Mouse (Mus musculus): ENCODE results near the gene Neurl2. TPM values are rescaled to one million over a fixed set of nuclear protein-coding genes. Genes with fewer than 3 reads are reported as not detected.

Gene Neurl2
- polyA plus RNA-seq, 1 experiment from 2014 or later: 6.9 TPM

DNA sequence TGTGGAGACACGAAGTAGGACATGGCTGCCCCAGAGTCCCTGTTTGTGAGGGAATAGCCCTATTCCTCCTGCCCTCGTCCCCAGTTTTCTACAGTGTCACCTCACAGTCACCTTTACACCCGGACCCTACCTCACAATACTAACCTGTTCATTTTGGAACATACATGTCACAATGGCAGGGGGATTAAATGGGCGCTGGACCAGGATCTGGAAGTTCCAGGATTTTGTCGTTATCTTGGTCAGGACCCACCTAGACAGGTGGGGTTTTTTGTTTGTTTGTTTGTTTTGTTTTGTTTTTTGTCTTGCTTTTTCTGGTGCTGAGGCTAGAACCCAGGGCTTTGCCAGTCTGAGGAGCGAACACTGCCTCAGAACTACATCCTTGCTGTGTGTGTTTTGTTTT is 4.8 kb downstream of the Neurl2 start, which contains the start of gene Spata25:
Spata25 (minus strand) TSS at position 101 of the 400 bp plus-strand sequence.
- H3K27me3 ChIP-seq (replicated peaks): no peaks in the 10 kb centered on the region
- 78% methylated on average over 6 of the region's 6 CpGs for WGBS

DNA sequence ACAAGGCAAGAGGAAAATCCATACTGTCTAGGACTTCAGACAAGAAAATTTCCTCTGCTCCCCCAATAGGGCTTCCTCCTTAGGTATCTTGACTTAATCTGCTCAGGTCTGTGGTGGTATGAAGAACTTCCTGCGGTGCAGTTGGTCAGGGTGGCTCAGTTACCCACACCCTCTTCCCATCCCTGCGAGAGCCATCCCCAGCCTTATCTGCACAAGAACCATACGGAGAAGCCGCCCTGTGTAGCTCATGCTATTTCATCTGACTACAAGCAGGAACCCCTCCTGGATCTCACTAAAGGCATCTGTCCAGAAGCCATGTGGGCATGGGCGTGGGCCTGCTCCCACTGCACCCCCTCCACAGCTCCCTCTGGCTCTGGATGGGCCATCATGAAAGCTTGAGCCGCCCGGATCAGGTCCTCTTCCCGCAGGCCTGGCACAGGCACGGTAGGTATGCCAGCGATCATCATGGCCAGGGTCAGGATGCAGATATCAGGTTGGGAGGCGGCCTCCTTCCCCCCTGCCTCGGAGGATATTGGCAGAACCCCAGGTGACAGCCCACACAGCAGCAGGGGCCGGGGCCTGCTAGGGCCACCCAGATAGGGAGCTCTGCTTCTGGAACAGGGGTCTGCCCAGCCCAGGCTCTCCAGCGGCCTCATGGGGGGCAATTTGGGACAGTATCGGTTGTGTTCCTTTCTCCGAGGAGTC is 6.0 kb downstream of the Neurl2 start:
- WGBS: 86% methylated on average over 16 of the region's 16 CpGs
- Histone ChIP-seq H3K4me2 (no peak overlapping the region), H3K4me3 (replicated peaks) (no peak overlapping the region), H3K9ac (no peak overlapping the region), H3K36me3 (peaks cover 16% of the 10 kb centered on the region), H3K4me1 (peaks cover 4% of the 10 kb centered on the region), H3K9me3 (no peaks in the 10 kb centered on the region), H3K27ac (no peak overlapping the region), H3K27me3 (replicated peaks) (no peaks in the 10 kb centered on the region)
- no peak for ATAC-seq (ENCODE audit: insufficient read depth, low FRiP score, low read depth)

More for the DNA sequence above, 4.8 kb downstream of the Neurl2 start, which contains the start of gene Spata25:
- no peak for ATAC-seq (ENCODE audit: insufficient read depth, low FRiP score, low read depth)
- H3K36me3 ChIP-seq: peaks cover 16% of the 10 kb centered on the region
- H3K4me1 ChIP-seq: peaks cover 7% of the 10 kb centered on the region
- no peaks in the 10 kb centered on the region for H3K9me3 ChIP-seq
- no peak within 1 kb of the TSS for H3K4me3 ChIP-seq (replicated peaks)
- H3K27ac ChIP-seq: no peak within 1 kb of the TSS
- no peak within 1 kb of the TSS for H3K4me2 ChIP-seq
- no peak within 1 kb of the TSS for H3K9ac ChIP-seq

DNA sequence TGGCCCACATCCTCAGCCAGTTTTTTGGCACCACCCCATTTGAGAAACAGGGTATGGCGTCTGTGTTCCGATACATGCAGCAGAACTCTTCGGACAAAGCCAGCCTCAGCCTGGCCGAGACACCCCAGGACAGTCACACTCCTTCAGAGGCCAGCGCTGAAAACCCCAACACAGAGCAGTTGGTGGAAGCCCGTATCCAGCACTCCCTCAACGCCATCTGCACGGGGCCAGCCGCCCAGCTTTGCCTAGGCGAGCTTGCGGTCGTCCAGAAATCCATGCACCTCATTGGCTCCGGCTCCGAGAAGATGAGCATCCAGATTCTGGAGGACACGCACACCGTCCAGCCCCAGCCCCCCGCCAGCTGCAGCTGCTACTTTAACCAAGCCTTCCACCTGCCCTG is 7.7 kb downstream of the Neurl2 start:
- Histone ChIP-seq H3K27ac (no peak overlapping the region), H3K4me3 (replicated peaks) (no peak overlapping the region), H3K4me1 (peaks cover 4% of the 10 kb centered on the region; the same call in 1 of the 2 replicates), H3K9me3 (no peaks in the 10 kb centered on the region), H3K4me2 (no peak overlapping the region), H3K9ac (no peak overlapping the region), H3K27me3 (replicated peaks) (no peaks in the 10 kb centered on the region), H3K36me3 (peaks cover 16% of the 10 kb centered on the region)
- no peak for ATAC-seq (ENCODE audit: insufficient read depth, low FRiP score, low read depth)
- 92% methylated on average over 17 of the region's 17 CpGs for WGBS

DNA sequence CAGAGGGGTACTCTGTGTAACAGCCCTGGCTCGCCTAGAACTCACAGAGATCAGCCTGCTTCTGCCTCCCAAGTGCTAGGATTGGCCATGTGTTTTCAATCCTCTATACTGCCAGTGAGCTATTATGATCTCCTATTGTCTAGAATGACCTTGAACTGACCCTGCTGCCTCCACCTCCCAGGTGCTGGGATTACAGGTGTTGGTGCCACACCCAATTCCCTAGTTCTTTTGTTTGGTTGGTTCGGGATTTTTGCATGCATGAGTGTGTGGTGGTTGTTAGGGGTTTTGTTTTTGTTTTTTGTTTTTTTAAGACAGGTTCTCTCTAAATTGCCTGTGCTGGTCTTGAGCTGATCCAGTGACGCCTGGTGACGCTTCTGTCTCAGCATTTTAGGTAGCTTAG is 9.3 kb downstream of the Neurl2 start:
- H3K4me2 ChIP-seq: peak overlapping the region; percentile 58; the same call in 1 of the 2 replicates
- no peak overlapping the region; the same call in 1 of the 2 replicates for H3K4me3 ChIP-seq (replicated peaks)
- WGBS: 90% methylated on average over 4 of the region's 4 CpGs

DNA sequence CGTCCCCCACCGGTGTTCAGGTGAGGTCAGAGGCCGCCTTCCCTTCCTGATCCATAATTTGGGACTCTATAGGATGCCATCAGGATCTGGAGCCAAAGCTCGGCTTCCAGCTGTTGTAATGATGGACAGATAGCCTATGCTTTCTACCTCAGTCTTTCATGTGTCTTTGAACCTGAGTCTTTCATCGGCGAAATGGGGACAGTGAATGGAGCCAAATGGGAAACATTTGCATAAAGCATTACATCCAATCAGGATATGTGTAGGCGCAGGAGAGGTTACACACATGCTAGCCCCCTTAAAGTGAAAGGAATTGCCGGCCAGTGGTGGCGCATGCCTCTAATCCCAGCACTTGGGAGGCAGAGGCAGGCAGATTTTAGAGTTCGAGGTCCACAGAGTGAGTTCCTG is 10.1 kb downstream of the Neurl2 start:
- no peaks in the 10 kb centered on the region for H3K9me3 ChIP-seq
- peak; percentile 45; the same call in 1 of the 2 replicates for ATAC-seq (ENCODE audit: insufficient read depth, low FRiP score, low read depth)
- no peaks in the 10 kb centered on the region for H3K27me3 ChIP-seq (replicated peaks)
- peak overlapping the region; percentile 58 for H3K4me2 ChIP-seq
- H3K4me1 ChIP-seq: peaks cover 4% of the 10 kb centered on the region; the same call in 1 of the 2 replicates
- peak overlapping the region; percentile 66 for H3K4me3 ChIP-seq (replicated peaks)
- H3K9ac ChIP-seq: peak overlapping the region; percentile 40; the same call in 1 of the 2 replicates
- WGBS: under 1% methylated on average over 10 of the region's 10 CpGs
- H3K36me3 ChIP-seq: peaks cover 22% of the 10 kb centered on the region
- H3K27ac ChIP-seq: peak overlapping the region; percentile 75

More for the DNA sequence above, 9.3 kb downstream of the Neurl2 start:
- H3K36me3 ChIP-seq: peaks cover 22% of the 10 kb centered on the region
- no peaks in the 10 kb centered on the region for H3K27me3 ChIP-seq (replicated peaks)
- no peak overlapping the region for H3K9ac ChIP-seq
- H3K4me1 ChIP-seq: peaks cover 4% of the 10 kb centered on the region; the same call in 1 of the 2 replicates
- H3K9me3 ChIP-seq: no peaks in the 10 kb centered on the region
- no peak overlapping the region for H3K27ac ChIP-seq
- ATAC-seq (ENCODE audit: insufficient read depth, low FRiP score, low read depth): no peak

DNA sequence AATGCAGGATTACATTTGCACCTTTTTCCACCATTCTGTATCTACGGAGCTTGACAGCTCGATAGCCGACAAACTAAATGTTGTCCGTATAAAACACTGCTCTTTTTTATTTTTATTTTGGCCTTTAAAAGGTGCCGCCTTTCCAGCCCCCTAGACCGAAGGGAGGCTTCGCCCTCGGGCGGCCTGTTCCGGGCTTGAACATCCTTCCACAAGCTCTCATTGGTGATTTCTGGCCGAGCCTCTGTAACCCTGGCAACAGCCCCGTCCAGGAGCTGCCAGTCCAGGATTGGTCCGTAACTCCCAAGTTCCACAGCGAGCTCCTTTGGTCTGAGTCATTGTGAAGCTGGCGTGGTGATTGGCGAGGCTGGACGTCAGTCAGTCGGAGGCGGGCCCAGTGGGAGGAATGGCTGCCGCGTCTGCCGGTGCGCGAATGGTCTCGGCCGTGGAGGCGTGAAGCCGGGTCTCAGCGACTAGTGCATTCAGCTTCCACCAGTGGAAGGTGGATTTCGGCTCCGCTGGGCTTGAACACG is 10.6 kb downstream of the Neurl2 start, which contains the start of gene Zswim1:
Zswim1 (plus strand) TSS at position 51 of the 530 bp plus-strand sequence.
- no peaks in the 10 kb centered on the region for H3K27me3 ChIP-seq (replicated peaks)
- WGBS: 1% methylated on average over 32 of the region's 32 CpGs
- H3K9me3 ChIP-seq: no peaks in the 10 kb centered on the region
- peaks cover 22% of the 10 kb centered on the region for H3K36me3 ChIP-seq
- peak within 1 kb of the TSS; percentile 66 for H3K4me3 ChIP-seq (replicated peaks)
- peak within 1 kb of the TSS; percentile 75 for H3K27ac ChIP-seq
- ATAC-seq (ENCODE audit: insufficient read depth, low FRiP score, low read depth): peak; percentile 99
- H3K4me1 ChIP-seq: peaks cover 6% of the 10 kb centered on the region; the same call in 1 of the 2 replicates
- H3K9ac ChIP-seq: peak within 1 kb of the TSS; percentile 40; the same call in 1 of the 2 replicates
- H3K4me2 ChIP-seq: peak within 1 kb of the TSS; percentile 58

DNA sequence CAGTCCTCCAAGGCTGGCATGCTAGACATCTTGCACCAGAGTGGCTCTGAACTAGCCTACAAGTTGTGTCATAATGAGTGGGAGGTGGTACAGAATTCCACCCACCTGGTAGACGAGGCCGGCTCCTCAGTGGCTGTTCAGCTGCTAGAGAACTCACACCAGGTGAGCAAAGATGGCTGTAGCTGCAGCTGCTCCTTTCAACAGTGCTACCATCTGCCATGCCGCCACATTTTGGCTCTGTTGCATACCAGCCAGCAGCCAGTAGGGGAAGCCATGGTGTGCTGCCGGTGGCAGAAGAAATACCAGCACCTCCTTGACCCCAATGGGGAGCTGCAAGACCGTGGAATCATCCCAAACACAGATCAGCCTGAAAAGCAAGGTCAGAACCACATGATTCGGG is 12.2 kb downstream of the Neurl2 start:
- Histone ChIP-seq H3K36me3 (peaks cover 17% of the 10 kb centered on the region; the same call in 1 of the 2 replicates), H3K27ac (no peak overlapping the region), H3K4me2 (no peak overlapping the region), H3K4me1 (peaks cover 16% of the 10 kb centered on the region; the same call in 1 of the 2 replicates), H3K9me3 (no peaks in the 10 kb centered on the region), H3K4me3 (replicated peaks) (no peak overlapping the region), H3K9ac (no peak overlapping the region), H3K27me3 (replicated peaks) (no peaks in the 10 kb centered on the region)
- WGBS: 88% methylated on average over 6 of the region's 6 CpGs
- no peak for ATAC-seq (ENCODE audit: insufficient read depth, low FRiP score, low read depth)

DNA sequence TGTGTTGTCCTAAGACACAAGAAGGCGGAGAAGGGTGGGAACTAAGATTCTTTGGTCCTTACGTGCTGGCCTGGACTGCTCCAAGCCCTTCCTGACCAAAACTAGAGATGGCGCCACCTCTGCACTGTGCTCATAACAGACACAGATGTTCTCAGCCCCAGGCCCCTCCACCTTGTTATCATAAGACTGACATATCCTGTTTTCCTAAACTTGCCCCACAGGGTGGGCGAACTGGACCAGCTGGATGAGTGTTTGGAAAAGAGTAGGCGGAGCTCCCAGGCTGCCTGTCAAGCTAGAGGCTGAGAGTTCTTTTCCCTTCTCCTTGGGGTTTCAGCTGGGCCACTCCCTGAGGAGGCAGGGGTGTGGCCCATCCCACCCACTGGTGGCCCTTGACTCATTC is 15.6 kb downstream of the Neurl2 start:
- no peak overlapping the region for H3K4me3 ChIP-seq (replicated peaks)
- H3K4me1 ChIP-seq: peaks cover 12% of the 10 kb centered on the region; the same call in 1 of the 2 replicates
- no peak overlapping the region for H3K9ac ChIP-seq
- ATAC-seq (ENCODE audit: insufficient read depth, low FRiP score, low read depth): no peak
- H3K9me3 ChIP-seq: no peaks in the 10 kb centered on the region
- H3K27me3 ChIP-seq (replicated peaks): no peaks in the 10 kb centered on the region
- WGBS: 45% methylated on average over 5 of the region's 5 CpGs
- peak overlapping the region; percentile 14; the same call in 1 of the 2 replicates for H3K27ac ChIP-seq
- no peak overlapping the region for H3K4me2 ChIP-seq
- H3K36me3 ChIP-seq: peaks cover 6% of the 10 kb centered on the region; the same call in 1 of the 2 replicates

DNA sequence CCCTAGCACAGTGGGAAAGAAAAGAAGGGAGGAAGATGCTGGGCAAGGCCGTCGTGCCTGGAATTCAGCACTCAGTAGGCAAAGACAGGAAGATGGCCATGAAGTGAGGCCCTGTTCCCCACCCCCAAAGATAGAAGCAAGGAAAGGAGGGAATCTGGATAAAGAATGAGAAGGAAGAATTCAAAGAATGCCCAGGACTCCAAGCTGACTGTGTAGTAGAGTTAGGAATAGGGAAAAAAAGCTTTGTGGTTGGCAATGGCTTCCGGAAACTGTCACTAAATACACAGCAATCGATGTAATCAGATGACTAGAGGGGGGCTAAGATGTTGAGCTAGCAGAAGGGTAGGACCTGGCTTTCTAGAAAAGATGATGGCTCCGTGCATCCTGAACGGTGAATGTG is 16.1 kb downstream of the Neurl2 start:
- H3K4me2 ChIP-seq: no peak overlapping the region
- no peaks in the 10 kb centered on the region for H3K27me3 ChIP-seq (replicated peaks)
- 65% methylated on average over 6 of the region's 6 CpGs for WGBS
- no peak overlapping the region for H3K4me3 ChIP-seq (replicated peaks)
- H3K9me3 ChIP-seq: no peaks in the 10 kb centered on the region
- peaks cover 6% of the 10 kb centered on the region; the same call in 1 of the 2 replicates for H3K36me3 ChIP-seq
- ATAC-seq (ENCODE audit: insufficient read depth, low FRiP score, low read depth): no peak
- no peak overlapping the region for H3K9ac ChIP-seq
- peaks cover 12% of the 10 kb centered on the region; the same call in 1 of the 2 replicates for H3K4me1 ChIP-seq
- no peak overlapping the region for H3K27ac ChIP-seq

DNA sequence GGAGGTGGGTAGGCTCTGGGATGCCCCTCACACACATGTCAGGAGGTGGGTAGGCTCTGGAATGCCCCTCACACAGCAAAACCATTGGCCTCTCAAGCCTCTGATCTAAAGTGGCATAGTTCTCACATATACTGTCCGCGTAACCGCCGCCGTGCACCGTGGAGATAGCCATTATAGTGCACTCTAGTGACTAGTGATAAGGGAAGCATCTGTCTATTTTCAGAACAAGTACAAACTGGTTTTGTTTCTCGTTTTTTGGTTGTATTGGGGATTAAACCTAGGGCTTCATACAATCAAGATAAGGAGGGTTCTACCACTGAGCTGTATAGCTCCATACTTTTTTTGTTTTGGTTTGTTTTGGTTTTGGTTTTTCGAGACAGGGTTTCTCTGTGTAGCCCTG is 17.4 kb downstream of the Neurl2 start:
- no peak overlapping the region for H3K4me2 ChIP-seq
- no peaks in the 10 kb centered on the region for H3K27me3 ChIP-seq (replicated peaks)
- peaks cover 6% of the 10 kb centered on the region; the same call in 1 of the 2 replicates for H3K36me3 ChIP-seq
- no peaks in the 10 kb centered on the region for H3K9me3 ChIP-seq
- ATAC-seq (ENCODE audit: insufficient read depth, low FRiP score, low read depth): no peak
- no peak overlapping the region for H3K4me3 ChIP-seq (replicated peaks)
- 88% methylated on average over 8 of the region's 8 CpGs for WGBS
- H3K27ac ChIP-seq: no peak overlapping the region
- H3K9ac ChIP-seq: no peak overlapping the region
- peaks cover 12% of the 10 kb centered on the region; the same call in 1 of the 2 replicates for H3K4me1 ChIP-seq

DNA sequence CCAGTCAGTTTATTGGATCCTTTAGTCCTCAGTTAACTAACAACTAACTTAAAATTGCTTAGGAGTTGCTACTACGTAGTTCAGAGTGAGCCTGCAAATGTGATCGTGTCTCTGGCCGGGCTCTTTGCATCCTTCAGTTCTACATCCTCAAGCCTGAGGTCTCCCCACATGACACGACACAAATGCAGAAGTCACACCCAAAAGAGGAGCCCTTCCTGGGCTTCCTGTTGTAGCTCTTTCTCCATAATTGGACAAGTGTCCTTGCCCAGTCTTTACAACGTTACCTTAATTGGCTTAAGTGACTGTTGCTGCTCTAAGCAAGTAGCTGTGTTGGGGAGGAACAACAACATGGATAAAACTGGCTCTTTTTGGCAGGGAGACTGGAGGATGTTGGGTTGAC is 17.9 kb downstream of the Neurl2 start:
- Histone ChIP-seq H3K36me3 (peaks cover 6% of the 10 kb centered on the region; the same call in 1 of the 2 replicates), H3K4me1 (peaks cover 12% of the 10 kb centered on the region; the same call in 1 of the 2 replicates), H3K9ac (no peak overlapping the region), H3K4me3 (replicated peaks) (no peak overlapping the region), H3K27ac (no peak overlapping the region), H3K4me2 (no peak overlapping the region), H3K9me3 (no peaks in the 10 kb centered on the region), H3K27me3 (replicated peaks) (no peaks in the 10 kb centered on the region)
- no peak for ATAC-seq (ENCODE audit: insufficient read depth, low FRiP score, low read depth)
- WGBS: 86% methylated on average over 5 of the region's 5 CpGs

DNA sequence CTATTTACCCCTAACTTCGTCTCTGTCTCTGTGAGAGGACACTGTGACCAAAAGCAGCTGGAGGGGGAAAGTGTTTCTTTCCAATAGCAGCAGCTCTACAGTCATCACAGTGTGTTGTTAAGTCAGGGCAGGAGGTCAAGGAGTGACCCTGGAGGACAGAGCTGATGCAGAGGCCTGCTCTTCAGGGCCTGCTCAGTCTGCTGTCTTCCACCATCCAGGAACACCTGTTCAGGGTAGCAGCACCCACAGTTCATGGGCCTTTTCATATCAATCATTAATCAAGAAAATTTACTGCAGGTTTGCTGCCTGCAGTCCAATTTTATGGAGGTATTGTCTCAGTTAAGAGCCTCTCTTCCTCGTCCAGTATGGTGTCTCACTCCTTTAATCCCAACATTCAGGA is 19.7 kb downstream of the Neurl2 start:
- H3K9me3 ChIP-seq: no peaks in the 10 kb centered on the region
- H3K4me2 ChIP-seq: no peak overlapping the region
- ATAC-seq (ENCODE audit: insufficient read depth, low FRiP score, low read depth): no peak
- no peak overlapping the region for H3K27ac ChIP-seq
- WGBS: 59% methylated on average over 2 of the region's 2 CpGs
- no peak overlapping the region for H3K9ac ChIP-seq
- H3K4me1 ChIP-seq: peaks cover 12% of the 10 kb centered on the region; the same call in 1 of the 2 replicates
- no peaks in the 10 kb centered on the region for H3K27me3 ChIP-seq (replicated peaks)
- 0 out of 2 replicates have a peak, but pooled peaks cover under 1% of the 10 kb centered on the region for H3K36me3 ChIP-seq
- no peak overlapping the region for H3K4me3 ChIP-seq (replicated peaks)
